Mouse (Mus musculus) erythroblast, embryonic 14.5 days (primary cell): ENCODE results near the gene C1galt1.

ENCODE experiments used
- GATA1 ChIP-seq: IDR thresholded peaks from 2 replicates; pipeline ENCODE4 v1.6.1; 2012; ENCODE audit warnings: low read length, inconsistent platforms, mixed read lengths
- TAL1 ChIP-seq: IDR thresholded peaks from 3 replicates; pipeline ENCODE4 v1.6.1; 2012; ENCODE audit warnings: low read length, inconsistent platforms, mixed read lengths

DNA sequence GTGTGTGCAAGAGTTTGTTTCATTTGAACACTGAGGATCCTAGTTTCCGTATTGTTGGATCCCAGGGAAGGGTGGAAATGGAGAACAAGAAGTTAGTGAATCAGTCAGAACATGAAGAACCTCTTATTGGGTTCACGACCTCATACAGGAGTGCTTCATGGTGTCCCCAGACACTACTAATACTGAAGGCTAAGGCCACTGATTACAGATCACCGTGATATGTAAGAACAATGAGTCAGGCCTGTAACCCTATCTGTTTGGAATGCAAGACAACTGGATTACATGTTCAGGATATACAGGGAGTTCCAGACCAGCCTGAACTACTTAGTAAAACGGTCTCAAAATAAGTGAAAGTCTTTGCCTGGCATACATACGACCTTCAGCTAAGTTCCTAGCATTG, 13.9 kb downstream of the C1galt1 start:
- TF ChIP-seq GATA1 (no peak), TAL1 (no peak)
